Mouse (Mus musculus): ENCODE measurements around the gene Thpo.

The Thpo gene

DNA sequence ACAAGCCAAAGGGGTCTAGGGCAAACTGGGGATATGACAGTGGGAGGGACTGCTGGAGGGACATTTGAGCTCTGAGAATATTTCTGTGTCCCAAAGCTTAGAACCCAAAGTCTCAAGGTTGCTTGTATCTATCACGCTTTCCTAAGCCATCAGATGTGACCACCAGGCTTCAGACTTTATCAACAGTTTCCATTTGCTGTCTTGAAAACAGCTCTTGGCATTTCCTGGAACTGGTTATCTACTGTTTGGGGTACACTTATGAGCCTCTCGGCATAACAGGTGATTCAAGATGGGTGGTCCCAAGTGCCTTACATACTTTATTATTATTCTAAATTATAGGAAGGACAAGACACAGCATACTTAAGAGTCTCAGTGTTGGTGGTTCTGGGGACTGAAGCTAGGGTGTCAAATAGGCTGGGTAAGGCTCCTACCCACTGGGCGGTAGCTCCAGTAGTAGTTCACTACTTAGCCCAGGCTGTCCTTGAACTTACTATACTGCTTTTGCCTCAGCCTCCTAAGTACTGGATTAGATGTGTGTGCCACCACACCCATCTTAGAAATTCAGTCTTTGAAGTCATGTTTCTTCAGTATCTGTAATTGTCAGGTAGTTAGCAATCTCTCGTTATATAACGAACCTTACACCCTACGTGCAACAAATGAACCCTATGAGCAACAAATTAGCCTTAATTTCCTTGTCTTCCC is 30.5 kb downstream of the Thpo start:
- DNase-seq (ENCODE audit: low spot score), result no peak

DNA sequence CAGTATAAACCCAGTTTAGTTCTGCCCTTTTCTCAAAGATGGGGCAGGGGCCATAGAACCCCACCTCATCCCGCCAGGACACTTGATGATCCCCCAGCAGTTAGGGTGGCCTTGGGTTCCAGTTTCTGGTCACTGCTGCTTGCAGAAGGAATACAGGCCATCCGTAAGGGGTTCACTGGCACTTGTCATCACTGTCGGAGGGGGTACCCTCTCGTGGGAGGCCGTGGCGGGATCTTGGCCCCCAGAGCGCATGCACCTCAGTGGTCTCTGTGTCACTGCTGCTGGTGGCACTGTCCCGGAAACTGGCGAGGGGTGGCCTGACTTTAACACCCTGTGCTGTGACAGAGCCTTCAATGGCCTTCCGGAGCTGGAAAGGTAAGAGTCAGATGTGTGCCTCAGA is 31.2 kb downstream of the Thpo start:
- DNase-seq (ENCODE audit: low spot score), result no peak

DNA sequence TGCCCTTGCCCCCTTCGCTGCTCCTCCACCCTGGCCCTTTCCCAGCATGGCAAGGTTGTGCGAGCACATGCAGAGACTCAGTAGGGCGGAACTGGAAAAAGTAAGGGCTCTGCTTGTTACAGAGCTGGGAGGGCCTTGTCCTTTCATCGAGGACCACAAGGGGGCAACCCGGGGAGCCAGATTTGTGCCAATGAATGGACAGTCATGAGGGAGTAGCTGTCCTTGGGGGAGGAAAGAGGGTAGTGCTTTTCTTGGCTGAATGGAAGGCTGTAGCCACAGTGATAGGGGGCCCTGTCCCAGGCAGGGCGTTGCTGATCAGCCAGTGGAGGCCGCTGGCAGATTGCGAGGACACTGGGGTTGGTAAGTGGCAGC is 31.8 kb downstream of the Thpo start:
- peak; percentile 65 for DNase-seq (ENCODE audit: low spot score)

DNA sequence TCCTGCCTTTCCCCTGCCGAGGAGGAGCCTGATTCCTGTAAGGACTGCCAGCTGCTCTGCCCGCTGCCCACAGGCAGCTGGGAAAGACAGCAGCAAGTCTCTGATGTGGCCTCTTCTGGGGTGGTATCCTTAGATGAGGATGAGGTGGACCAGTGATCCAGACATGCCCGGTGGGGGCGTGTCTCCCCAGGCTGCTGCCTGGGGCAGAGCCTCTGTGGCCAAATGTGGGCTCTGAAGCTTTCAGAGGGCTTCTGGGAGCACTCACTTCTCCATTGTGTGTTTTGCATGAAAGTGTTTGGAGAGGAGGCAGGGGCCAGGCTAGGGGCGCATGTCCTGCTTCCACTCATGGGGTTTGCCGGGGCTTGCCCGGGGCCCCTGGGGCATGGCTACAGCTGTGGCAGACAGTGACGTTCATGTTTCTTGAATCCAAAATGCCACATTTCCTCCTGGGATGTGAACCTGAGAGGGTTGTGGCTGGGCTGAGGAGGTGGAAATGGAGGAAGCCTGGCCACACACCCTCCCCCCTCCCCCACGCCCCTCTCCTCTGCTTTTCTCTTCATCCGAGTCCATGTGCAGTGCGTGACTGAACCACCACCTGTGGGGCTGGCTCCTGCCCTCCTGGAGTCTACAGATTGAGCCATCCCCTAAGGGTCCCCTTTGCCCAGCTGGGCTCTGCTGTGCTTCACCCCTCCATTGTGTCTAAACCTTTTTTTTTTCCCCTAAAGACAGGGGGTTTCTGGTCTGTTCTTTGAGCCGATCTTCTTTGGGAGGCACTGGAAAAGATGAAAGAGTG is 32.4 kb downstream of the Thpo start:
- DNase-seq (ENCODE audit: low spot score), result no peak

DNA sequence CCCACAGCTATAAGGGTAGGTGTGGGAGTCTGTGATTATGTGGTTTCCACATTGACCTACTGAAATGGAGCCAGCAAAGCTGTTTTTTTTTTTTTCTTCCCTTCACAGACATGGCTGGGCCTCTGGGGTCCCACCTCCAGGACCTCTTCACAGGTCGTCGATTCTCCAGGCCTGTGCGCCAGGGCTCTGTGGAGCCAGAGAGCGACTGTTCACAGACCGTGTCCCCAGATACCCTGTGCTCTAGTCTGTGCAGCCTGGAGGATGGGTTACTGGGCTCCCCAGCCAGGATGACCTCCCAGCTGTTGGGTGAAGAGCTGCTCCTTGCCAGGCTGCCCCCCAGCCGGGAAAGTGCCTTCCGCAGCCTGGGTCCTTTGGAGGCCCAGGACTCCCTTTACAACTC is 33.0 kb downstream of the Thpo start:
- no peak for DNase-seq (ENCODE audit: low spot score)

DNA sequence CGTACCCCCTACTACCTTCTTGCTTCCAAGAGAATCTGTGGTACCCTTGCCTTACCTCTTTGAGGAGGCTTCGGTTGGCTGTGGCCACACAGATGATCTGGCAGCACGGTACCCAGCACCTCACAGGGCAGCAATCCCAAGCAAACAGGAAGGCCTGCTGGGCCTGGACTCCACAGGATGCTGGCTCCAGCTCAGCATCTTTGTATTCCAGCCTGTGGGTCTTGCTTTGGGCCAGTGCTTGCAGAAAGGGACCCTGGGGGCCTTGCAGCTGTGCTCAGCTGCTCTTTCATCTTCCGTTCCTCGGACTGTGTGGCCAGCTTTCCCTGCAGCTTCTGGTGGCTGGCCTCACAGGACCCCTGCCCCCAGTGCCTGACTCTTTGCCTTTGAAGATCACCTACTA is 34.3 kb downstream of the Thpo start:
- no peak for DNase-seq (ENCODE audit: low spot score)

DNA sequence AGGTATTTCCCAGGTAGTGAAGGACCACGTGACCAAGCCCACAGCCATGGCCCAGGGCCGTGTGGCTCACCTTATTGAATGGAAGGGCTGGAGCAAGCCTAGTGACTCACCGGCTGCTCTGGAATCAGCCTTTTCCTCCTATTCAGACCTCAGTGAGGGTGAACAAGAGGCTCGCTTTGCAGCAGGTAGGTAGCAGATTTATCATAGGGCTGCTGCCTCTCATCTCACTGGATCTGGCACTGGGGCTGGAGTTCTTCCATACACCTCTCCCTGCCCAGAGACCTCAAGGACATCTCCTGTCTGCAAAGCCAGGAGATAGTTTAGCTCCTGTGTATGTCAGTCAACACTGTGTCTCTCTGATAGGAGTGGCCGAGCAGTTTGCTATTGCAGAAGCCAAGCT is 35.0 kb downstream of the Thpo start:
- no peak for DNase-seq (ENCODE audit: low spot score)

DNA sequence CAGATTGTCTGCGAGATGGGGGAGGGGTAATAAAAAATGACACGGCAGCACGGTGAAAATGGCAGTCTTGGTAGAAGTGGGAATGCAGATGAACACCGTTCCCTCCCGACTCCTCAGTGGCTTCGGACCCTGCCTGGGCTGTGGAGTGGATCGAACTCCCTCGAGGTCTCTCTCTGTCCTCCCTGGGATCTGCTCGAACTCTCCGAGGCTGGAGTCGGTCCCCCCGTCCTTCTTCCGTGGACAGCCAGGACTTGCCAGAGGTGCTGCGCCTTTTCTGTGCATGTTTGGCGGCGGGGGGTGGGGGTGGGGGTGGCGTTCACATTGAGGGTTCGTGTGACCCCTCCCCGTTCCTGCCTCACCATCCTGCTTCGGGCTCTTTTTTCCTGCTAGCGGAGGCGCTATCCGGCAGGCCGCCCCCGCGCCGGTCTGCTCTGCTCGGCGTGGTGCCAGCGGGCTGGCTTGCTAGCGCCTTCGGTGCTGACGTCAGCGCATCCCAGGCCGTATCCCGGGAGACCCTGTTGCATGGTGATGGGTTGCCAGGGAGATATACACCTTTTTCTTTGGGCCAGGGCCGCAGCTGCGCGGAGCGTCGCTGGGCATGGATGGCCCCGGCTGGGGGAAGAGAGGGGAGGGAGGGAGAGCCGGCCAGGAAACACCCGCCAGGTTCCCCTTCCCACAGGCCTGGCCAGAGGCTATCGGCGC is 38.5 kb downstream of the Thpo start:
- peak; percentile 67 for DNase-seq (ENCODE audit: low spot score)

DNA sequence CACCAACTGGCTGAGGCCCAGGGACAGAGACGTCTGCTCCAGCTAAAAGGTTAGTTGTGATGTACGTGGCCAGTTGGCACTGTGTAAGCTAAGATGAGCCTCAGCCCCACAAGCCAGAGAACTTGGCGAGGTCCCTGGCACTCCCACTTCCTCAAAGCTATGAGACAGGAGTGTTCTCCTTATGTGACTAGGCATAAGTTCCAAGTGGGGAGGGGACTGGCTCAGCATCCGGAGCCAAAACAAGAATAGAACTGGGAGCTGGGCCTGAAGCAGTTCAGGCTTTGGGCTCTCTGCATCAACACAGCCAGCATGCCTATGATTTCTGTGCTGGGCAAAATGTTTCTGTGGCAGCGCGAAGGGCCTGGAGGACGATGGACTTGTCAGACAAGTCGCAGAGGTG is 39.5 kb downstream of the Thpo start:
- DNase-seq (ENCODE audit: low spot score), result no peak

DNA sequence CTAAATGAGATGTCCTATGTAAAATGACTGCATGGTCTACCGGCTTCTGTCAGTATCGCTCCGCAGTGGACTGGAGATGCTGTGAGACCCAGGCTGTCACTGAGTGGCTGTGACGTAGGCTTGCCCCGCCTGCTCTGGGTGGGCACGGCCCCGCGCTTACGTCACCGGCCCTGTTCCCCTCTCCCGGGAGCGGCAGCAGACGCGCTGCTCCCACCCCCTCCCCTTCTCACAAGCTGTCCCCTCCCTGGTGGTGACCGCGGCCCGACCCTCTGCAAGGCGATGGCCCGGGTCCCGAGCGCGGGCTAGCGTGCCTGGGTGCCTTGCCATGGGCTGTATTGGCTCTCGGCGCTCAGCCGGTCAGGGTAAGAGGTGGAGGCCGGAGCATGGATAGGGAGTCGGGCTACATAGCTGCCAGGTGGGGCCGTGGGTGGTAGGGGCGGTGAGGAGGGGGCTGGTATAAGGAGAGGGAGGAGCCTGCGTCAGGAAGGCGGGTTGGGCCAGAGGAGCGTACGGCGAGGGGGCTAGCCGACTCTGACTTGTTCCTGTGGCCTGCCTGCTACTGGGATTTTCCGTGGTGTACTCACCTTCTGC is 41.1 kb downstream of the Thpo start, which contains the start of gene Fam131a:
Gene Fam131a (plus strand): TSS at position 131 of the 591 bp plus-strand sequence.
- DNase-seq (ENCODE audit: low spot score), result peak; percentile 95

DNA sequence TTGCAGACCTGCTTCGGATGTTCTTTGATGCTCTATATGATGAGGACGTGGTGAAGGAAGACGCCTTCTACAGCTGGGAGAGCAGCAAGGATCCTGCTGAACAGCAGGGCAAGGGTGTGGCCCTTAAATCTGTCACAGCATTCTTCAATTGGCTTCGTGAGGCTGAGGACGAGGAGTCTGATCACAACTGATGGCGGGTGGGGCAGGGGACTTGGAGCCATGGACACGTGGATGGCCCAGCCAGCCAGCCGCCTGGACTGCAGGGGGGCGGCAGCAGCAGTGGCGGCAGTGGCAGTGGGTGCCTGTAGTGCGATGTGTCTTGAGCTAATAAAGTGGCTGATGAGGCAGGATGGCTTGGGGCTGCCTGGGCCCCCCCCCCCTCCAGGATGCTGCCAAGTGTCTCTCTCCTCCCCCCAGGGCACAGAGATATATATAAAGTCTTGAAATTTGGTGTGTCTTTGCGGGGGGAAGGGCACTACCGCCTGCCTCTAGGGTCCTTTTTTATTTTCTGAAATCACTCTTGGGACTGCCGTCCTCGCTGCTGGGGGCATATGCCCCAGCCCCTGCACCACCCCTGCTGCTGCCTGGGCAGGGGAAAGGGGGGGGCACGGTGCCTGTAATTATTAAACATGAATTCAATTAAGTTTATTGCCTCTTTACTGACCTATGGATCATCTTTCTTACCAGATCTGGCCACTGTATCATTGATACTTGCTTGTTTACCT is 41.9 kb downstream of the Thpo start:
- DNase-seq (ENCODE audit: low spot score), result no peak

DNA sequence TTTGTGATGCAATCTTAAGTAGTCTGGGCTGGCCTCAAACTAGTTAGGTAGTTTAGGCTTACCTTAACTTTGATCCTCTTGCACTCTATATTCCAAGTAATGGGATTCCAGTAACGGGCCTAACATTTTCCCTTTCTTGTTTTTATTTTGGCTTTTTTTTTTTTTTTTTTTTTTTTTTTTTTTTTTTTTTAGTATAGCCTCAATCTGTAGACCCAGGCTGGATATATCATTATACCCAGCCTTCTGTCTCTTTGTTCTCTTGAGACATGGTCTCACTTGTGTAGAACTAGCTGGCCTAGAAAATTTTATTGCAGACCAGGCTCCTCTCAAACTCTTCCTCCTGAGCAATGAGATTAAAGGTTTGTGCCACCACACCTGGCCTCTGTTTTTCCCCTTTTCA is 42.7 kb downstream of the Thpo start:
- DNase-seq (ENCODE audit: low spot score), result no peak

DNA sequence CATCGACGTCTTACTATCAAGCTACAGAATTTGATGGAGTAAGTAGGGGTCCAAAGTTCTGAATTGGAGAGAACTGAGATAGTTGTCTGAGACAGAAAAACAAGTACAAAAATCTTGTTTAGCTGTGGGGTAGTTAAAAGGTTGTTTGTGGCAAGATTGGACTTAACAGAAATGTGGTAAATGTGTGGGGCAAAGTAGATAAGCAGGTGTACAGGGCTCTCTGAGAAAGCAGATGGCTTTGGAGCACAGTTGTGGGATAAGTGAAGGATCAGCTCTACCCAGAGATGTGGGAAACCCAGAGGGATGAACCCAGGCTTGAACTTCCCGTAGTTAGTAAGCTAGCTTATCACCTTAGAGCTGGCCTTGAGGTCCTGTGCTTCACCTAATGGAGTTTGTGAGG is 43.5 kb downstream of the Thpo start:
- DNase-seq (ENCODE audit: low spot score), result no peak

DNA sequence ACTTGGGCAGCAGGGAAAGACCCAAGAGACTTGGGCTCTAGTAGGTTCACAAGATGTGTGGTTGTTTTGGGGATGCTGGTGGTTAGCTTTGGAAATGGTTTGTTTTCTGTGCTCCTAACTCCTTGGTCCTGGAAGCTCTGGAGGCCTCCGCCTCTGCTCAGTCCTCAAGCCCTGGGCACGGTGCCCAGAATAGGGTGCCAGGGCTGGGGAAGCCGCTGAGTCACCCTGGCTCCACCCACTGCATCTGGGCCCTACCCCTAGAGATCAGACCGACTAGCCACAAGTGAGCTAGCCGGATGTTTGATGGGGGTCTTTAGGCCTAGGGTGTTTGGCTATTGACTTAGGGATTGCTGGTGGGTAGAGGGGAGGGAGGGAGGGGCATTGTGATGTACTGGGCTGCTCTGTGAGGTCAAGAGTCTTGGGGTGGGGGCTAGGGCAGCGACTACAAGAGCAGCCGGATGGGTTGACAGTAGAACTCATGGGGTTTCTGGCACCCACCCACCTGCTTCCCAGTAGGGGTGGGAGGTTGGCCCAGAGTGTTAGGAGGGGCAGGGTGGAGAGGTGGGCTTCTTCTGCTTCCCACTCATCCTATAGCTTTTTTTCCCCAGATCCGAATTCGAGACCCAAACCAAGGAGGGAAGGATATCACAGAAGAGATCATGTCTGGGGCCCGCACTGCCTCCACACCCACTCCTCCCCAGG is 56.2 kb downstream of the Thpo start:
- no peak for DNase-seq (ENCODE audit: low spot score)

DNA sequence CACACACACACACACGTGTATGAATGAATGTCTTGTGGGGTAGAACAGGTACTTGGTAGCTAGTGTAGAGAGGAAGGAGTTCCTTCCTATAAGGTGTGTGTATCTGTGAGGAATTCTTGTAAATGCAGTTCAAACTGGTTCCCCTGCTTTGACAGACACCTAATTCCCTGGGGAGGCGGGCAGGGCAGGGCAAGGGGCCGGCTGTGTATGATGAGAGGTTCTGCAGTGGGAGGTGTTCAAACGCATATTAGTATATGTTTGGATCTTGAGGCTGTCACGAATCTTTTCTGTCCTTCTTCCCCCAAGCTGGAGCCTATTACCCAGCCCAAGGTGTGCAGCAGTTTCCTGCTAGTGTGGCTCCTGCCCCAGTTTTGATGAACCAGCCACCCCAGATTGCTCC is 56.9 kb downstream of the Thpo start:
- no peak for DNase-seq (ENCODE audit: low spot score)

DNA sequence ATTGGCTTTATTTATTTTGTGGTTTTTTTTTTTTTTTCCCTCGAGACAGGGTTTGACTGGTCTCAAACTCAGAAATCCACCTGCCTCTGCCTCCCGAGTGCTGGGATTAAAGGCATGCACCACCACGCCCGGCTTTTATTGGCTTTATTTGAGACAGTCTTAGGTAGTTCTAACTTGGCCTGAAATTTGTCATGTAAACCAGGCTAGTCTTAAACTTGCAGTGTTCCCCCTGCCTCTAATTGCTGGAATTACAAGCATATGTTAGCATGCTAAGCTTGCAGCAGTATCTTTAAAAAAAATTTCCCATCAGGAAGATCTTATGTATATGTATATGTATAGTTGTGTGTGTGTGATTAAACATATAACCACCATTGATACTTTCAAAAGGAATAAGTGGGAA is 57.6 kb downstream of the Thpo start:
- no peak for DNase-seq (ENCODE audit: low spot score)

DNA sequence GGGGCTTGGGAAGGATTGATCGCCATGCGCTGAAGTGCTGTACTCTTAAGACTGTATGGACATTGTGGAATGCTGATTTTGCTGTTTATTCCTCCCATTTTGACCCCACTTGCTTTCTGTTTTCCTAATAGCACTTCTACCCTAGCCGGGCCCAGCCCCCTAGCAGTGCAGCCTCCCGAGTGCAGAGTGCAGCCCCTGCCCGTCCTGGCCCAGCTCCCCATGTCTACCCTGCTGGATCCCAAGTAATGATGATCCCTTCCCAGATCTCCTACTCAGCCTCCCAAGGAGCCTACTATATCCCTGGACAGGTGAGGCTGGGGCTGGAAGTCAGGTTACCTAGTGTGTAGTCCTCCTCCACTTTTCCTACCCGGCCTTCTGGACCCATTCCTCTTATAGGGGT is 59.1 kb downstream of the Thpo start:
- DNase-seq (ENCODE audit: low spot score), result no peak
